Mouse (Mus musculus) cerebellum, adult (tissue): ENCODE data around the gene Lipt2.

Experiments
- ATAC-seq: cut with Nextera tagmentation; 2 replicates; pipeline ENCODE4 v1.9.2; 2017; ENCODE audit warnings: mild to moderate bottlenecking, moderate library complexity, mixed read lengths; ENCODE audit not compliant: insufficient number of reproducible peaks, low FRiP score, low TSS enrichment

The Lipt2 gene

GRCm38 (mm10) chr7:100159105-100159841 is at the start of gene Lipt2:
TSS of gene Lipt2 (plus strand) at chr7:100159277.
- ATAC-seq, result peak; percentile 96

GRCm38 (mm10) chr7:100111506-100111905 is 47.6 kb upstream of the Lipt2 start:
- no peak for ATAC-seq

- ATAC-seq, result no peak
Observed at GRCm38 (mm10) chr7:100113821-100114220, 45.3 kb upstream of the Lipt2 start.

- no peak for ATAC-seq
Observed at GRCm38 (mm10) chr7:100114279-100114678, 44.8 kb upstream of the Lipt2 start.

- ATAC-seq, result no peak
Observed at GRCm38 (mm10) chr7:100120791-100121261, 38.3 kb upstream of the Lipt2 start.

- peak; percentile 97 for ATAC-seq
Observed at GRCm38 (mm10) chr7:100121376-100121789, 37.7 kb upstream of the Lipt2 start, which contains the start of gene Pold3. TSS of gene Pold3 (minus strand) at chr7:100121565.

- ATAC-seq, result no peak
Observed at GRCm38 (mm10) chr7:100123486-100123885, 35.6 kb upstream of the Lipt2 start.

GRCm38 (mm10) chr7:100124211-100124610 is 34.9 kb upstream of the Lipt2 start:
- ATAC-seq, result no peak

GRCm38 (mm10) chr7:100125166-100125565 is 33.9 kb upstream of the Lipt2 start:
- no peak for ATAC-seq

GRCm38 (mm10) chr7:100126514-100126913 is 32.6 kb upstream of the Lipt2 start:
- ATAC-seq, result no peak

GRCm38 (mm10) chr7:100128262-100129041 is 30.6 kb upstream of the Lipt2 start:
- no peak for ATAC-seq

GRCm38 (mm10) chr7:100130592-100130991 is 28.5 kb upstream of the Lipt2 start:
- no peak for ATAC-seq

GRCm38 (mm10) chr7:100132379-100132778 is 26.7 kb upstream of the Lipt2 start:
- ATAC-seq, result no peak

GRCm38 (mm10) chr7:100137038-100137437 is 22.0 kb upstream of the Lipt2 start:
- ATAC-seq, result no peak

GRCm38 (mm10) chr7:100138075-100138474 is 21.0 kb upstream of the Lipt2 start:
- ATAC-seq, result no peak

GRCm38 (mm10) chr7:100140591-100140990 is 18.5 kb upstream of the Lipt2 start:
- no peak for ATAC-seq

GRCm38 (mm10) chr7:100148586-100148985 is 10.5 kb upstream of the Lipt2 start:
- ATAC-seq, result no peak

- no peak for ATAC-seq
Observed at GRCm38 (mm10) chr7:100150086-100150485, 9.0 kb upstream of the Lipt2 start.

GRCm38 (mm10) chr7:100150626-100151025 is 8.5 kb upstream of the Lipt2 start:
- no peak for ATAC-seq

- no peak for ATAC-seq
Observed at GRCm38 (mm10) chr7:100157669-100158068, 1.4 kb upstream of the Lipt2 start.

- ATAC-seq, result no peak; the same call in 1 of the 2 replicates
Observed at GRCm38 (mm10) chr7:100160006-100160405, 929 bp downstream of the Lipt2 start.
